Mouse (Mus musculus) MEL (cell line): Measurements from ENCODE around the gene C730034F03Rik. TPM values are rescaled to one million over a fixed set of nuclear protein-coding genes. Genes with fewer than 3 reads are reported as not detected.

Experiments used
- DNase-seq: peaks from one replicate; pipeline ENCODE4 v3.0.0; 2011; ENCODE audit warnings: low read depth, low spot score
- H3K27ac ChIP-seq: 2 replicates; pipeline ENCODE4 v1.5.1; 2012; ENCODE audit warnings: low read depth, mild to moderate bottlenecking, control low read depth, low read length, moderate library complexity; ENCODE audit not compliant: control insufficient read depth
- H3K27me3 ChIP-seq, 2 experiments: fragments of 150-350 bp in 1 of 2; sonication (generic) in 1 of 2; 2 replicates each; pipeline ENCODE4 v1.6.1; 2012; ENCODE audit warnings: low read length in 2 of 2, mild to moderate bottlenecking in 2 of 2, improper control_type of control experiment in 1 of 2, moderate library complexity in 1 of 2; ENCODE audit not compliant: insufficient read depth in 2 of 2, control insufficient read depth in 1 of 2
- H3K36me3 ChIP-seq, 2 experiments: 2 replicates each; pipeline ENCODE4 v1.6.1; 2012 to 2014; ENCODE audit warnings: low read length in 2 of 2, improper control_type of control experiment in 1 of 2, inconsistent platforms in 1 of 2, mild to moderate bottlenecking in 1 of 2; ENCODE audit not compliant: insufficient read depth in 2 of 2, control insufficient read depth in 1 of 2
- H3K4me1 ChIP-seq, 2 experiments: fragments of 150-350 bp in 1 of 2; sonication (generic) in 1 of 2; 2 replicates each; pipeline ENCODE4 v1.6.1; 2012; ENCODE audit warnings: low read length in 2 of 2, improper control_type of control experiment in 1 of 2, mild to moderate bottlenecking in 1 of 2; ENCODE audit not compliant: insufficient read depth in 2 of 2, control insufficient read depth in 1 of 2
- H3K4me3 ChIP-seq, 2 experiments: fragments of 150-350 bp in 1 of 2; sonication (generic) in 1 of 2; 2 replicates each; pipeline ENCODE4 v1.5.1; 2012; ENCODE audit warnings: low read depth in 2 of 2, low read length in 2 of 2, mild to moderate bottlenecking in 2 of 2, moderate library complexity in 2 of 2, control low read depth in 1 of 2, improper control_type of control experiment in 1 of 2; ENCODE audit not compliant: control insufficient read depth in 1 of 2, insufficient read depth in 1 of 2
- H3K79me2 ChIP-seq: 2 replicates; pipeline ENCODE4 v1.6.1; 2012; ENCODE audit warnings: mild to moderate bottlenecking, low read length, moderate library complexity; ENCODE audit not compliant: control insufficient read depth, poor library complexity, insufficient read depth
- H3K9ac ChIP-seq: 2 replicates; pipeline ENCODE4 v1.6.1; 2012; ENCODE audit warnings: low read depth, mild to moderate bottlenecking, control low read depth, low read length, moderate library complexity; ENCODE audit not compliant: control insufficient read depth, poor library complexity, severe bottlenecking
- H3K9me3 ChIP-seq: fragments of 150-350 bp; sonication (generic); replicated peaks from 2 replicates; pipeline ENCODE4 v1.6.1; 2012; ENCODE audit warnings: mild to moderate bottlenecking, low read length, improper control_type of control experiment, moderate library complexity; ENCODE audit not compliant: insufficient read depth
- BHLHE40 ChIP-seq: IDR thresholded peaks from 2 replicates; pipeline ENCODE4 v1.6.1; 2012; ENCODE audit warnings: low read depth, mild to moderate bottlenecking, inconsistent platforms, low read length, improper control_type of control experiment, borderline replicate concordance
- CHD1 ChIP-seq: IDR thresholded peaks from 2 replicates; pipeline ENCODE4 v1.6.1; 2012; ENCODE audit warnings: low read depth, mild to moderate bottlenecking, inconsistent platforms, low read length, improper control_type of control experiment
- CHD2 ChIP-seq: IDR thresholded peaks from 2 replicates; pipeline ENCODE4 v1.6.1; 2011; ENCODE audit warnings: low read length, improper control_type of control experiment
- EP300 ChIP-seq, 2 experiments: IDR thresholded peaks; 2 replicates each; pipeline ENCODE4 v1.6.1; 2011; ENCODE audit warnings: improper control_type of control experiment in 2 of 2, low read length in 2 of 2, low read depth in 1 of 2, mild to moderate bottlenecking in 1 of 2
- ETS1 ChIP-seq: IDR thresholded peaks from 2 replicates; pipeline ENCODE4 v1.6.1; 2012; ENCODE audit warnings: low read depth, mild to moderate bottlenecking, inconsistent platforms, low read length, improper control_type of control experiment, moderate library complexity
- HCFC1 ChIP-seq: IDR thresholded peaks from 2 replicates; pipeline ENCODE4 v1.6.1; 2012; ENCODE audit warnings: low read depth, mild to moderate bottlenecking, inconsistent platforms, low read length, improper control_type of control experiment, moderate library complexity
- JUND ChIP-seq: IDR thresholded peaks from 2 replicates; pipeline ENCODE4 v1.6.1; 2011; ENCODE audit warnings: low read depth, mild to moderate bottlenecking, improper control_type of control experiment, low read length
- KAT2A ChIP-seq: conservative IDR thresholded peaks from 2 replicates; pipeline ENCODE4 v1.6.1; 2012; ENCODE audit warnings: low read depth, low read length, improper control_type of control experiment, inconsistent platforms
- MAZ ChIP-seq: IDR thresholded peaks from 2 replicates; pipeline ENCODE4 v1.6.1; 2012; ENCODE audit warnings: low read depth, mild to moderate bottlenecking, inconsistent platforms, low read length, improper control_type of control experiment
- MYB ChIP-seq: IDR thresholded peaks from 2 replicates; pipeline ENCODE4 v1.6.1; 2011; ENCODE audit warnings: mild to moderate bottlenecking, low read depth, low read length, improper control_type of control experiment
- MYC ChIP-seq: IDR thresholded peaks from 2 replicates; pipeline ENCODE4 v1.6.1; 2011; ENCODE audit warnings: low read depth, mild to moderate bottlenecking, low read length, improper control_type of control experiment, moderate library complexity
- RAD21 ChIP-seq: IDR thresholded peaks from 2 replicates; pipeline ENCODE4 v1.6.1; 2011; ENCODE audit warnings: mild to moderate bottlenecking, low read depth, low read length, improper control_type of control experiment
- RCOR1 ChIP-seq: IDR thresholded peaks from 2 replicates; pipeline ENCODE4 v1.6.1; 2012; ENCODE audit warnings: low read depth, mild to moderate bottlenecking, inconsistent platforms, low read length, improper control_type of control experiment
- SMC3 ChIP-seq: IDR thresholded peaks from 2 replicates; pipeline ENCODE4 v1.6.1; 2011; ENCODE audit warnings: low read depth, low read length, improper control_type of control experiment
- UBTF ChIP-seq: IDR thresholded peaks from 2 replicates; pipeline ENCODE4 v1.6.1; 2012; ENCODE audit warnings: low read depth, mild to moderate bottlenecking, inconsistent platforms, low read length, improper control_type of control experiment, moderate library complexity, borderline replicate concordance; ENCODE audit not compliant: insufficient read depth
- USF1 ChIP-seq: IDR thresholded peaks from 2 replicates; pipeline ENCODE4 v1.6.1; 2014; ENCODE audit warnings: low read depth, mild to moderate bottlenecking, inconsistent platforms, low read length, improper control_type of control experiment, moderate library complexity
- USF2 ChIP-seq, 2 experiments: IDR thresholded peaks; 2 replicates each; pipeline ENCODE4 v1.6.1; 2011 to 2012; ENCODE audit warnings: improper control_type of control experiment in 2 of 2, low read length in 2 of 2, borderline replicate concordance in 1 of 2, inconsistent platforms in 1 of 2, low read depth in 1 of 2, mild to moderate bottlenecking in 1 of 2; ENCODE audit not compliant: insufficient read depth in 1 of 2
- ZC3H11A ChIP-seq: IDR thresholded peaks from 2 replicates; pipeline ENCODE4 v1.6.1; 2012; ENCODE audit warnings: low read depth, mild to moderate bottlenecking, inconsistent platforms, low read length, improper control_type of control experiment
- ZKSCAN1 ChIP-seq: IDR thresholded peaks from 2 replicates; pipeline ENCODE4 v1.6.1; 2012; ENCODE audit warnings: low read depth, mild to moderate bottlenecking, inconsistent platforms, low read length, improper control_type of control experiment, moderate library complexity
- polyA plus RNA-seq, 2 experiments: library from polyadenylated mRNA; stranded (reverse) in 1 of 2; unstranded in 1 of 2; fragments of >175 nt in 1 of 2; fragments of >200 nt in 1 of 2; gene quantifications; 2 replicates each; pipeline versions ENCODE4 v1.2.1 to v1.2.4; 2012; ENCODE audit warnings: low replicate concordance in 2 of 2, low read depth in 1 of 2; ENCODE audit not compliant: insufficient read length in 2 of 2, insufficient read depth in 1 of 2, missing spikeins in 1 of 2
- total RNA-seq: library from RNA; depleted of rRNA; stranded (reverse); fragments of 300-350 nt; gene quantifications from 2 replicates; pipeline ENCODE4 v1.2.3, GENCODE M21; 2012

Gene C730034F03Rik
- total and polyA plus RNA-seq, 3 experiments = 1.6 to 2.5 TPM; not detected in 1

DNA sequence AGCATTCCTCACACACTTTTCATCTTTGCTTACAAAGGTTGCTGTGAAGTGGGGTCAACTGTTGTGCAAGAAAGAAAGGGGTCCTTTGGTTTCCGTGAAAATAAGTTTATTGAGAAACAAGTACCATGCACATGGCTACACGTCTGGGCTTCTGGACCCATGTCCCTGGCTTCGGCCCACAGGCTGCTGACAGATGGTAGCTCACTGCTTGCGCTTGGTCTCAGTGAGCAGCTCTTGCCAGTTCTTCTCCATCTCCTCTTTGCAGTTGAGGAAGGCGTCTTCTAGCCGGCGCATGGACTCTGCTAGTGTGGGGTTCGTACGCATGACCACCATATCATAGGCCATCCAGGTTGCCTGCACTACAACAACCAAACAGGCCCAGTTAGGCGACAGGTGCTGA is 39.3 kb upstream of the C730034F03Rik start:
- DNase-seq = no peak
- TF ChIP-seq EP300 (IDR thresholded peaks at IDR 0.05; ENCODE audit: low read depth in 1 of 2, low read length in 2 of 2) = no peak
- TF ChIP-seq CHD2 = no peak
- TF ChIP-seq MAZ = no peak
- no peak for TF ChIP-seq MYB
- no peak for TF ChIP-seq UBTF
- no peak for TF ChIP-seq ZKSCAN1
- no peak for TF ChIP-seq CHD1
- TF ChIP-seq ETS1 = no peak
- TF ChIP-seq HCFC1 = no peak
- no peak for TF ChIP-seq RAD21
- TF ChIP-seq BHLHE40 = no peak
- TF ChIP-seq JUND = no peak
- no peak for TF ChIP-seq USF1
- no peak for TF ChIP-seq KAT2A
- TF ChIP-seq USF2 (IDR thresholded peaks at IDR 0.05; ENCODE audit: borderline replicate concordance in 1 of 2, insufficient read depth in 1 of 2, low read depth in 1 of 2, low read length in 2 of 2) = no peak
- no peak for TF ChIP-seq ZC3H11A
- no peak for TF ChIP-seq RCOR1
- no peak for TF ChIP-seq SMC3
- H3K4me3 ChIP-seq = no peak overlapping the region
- H3K9ac ChIP-seq = no peak overlapping the region
- H3K4me1 ChIP-seq = no peaks in the 10 kb centered on the region
- H3K27me3 ChIP-seq = peaks cover 5% of the 10 kb centered on the region in 2 experiments; a peak in 2 of 4 replicates
- H3K9me3 ChIP-seq = no peaks in the 10 kb centered on the region
- no peak overlapping the region for H3K27ac ChIP-seq
- H3K79me2 ChIP-seq = no peaks in the 10 kb centered on the region
- H3K36me3 ChIP-seq = no peaks in the 10 kb centered on the region

- no peak for TF ChIP-seq MYC
- no peak for TF ChIP-seq JUND
- TF ChIP-seq, all 39 proteins: peak for 0
- Histone ChIP-seq H3K4me1 (peaks cover 6 to 14% of the 10 kb centered on the region in 2 experiments), H3K79me2 (no peaks in the 10 kb centered on the region), H3K27me3 (peaks cover 0 to 5% of the 10 kb centered on the region in 2 experiments; a peak in 1 of 4 replicates), H3K27ac (no peak overlapping the region), H3K36me3 (peaks cover 0 to 6% of the 10 kb centered on the region in 2 experiments; a peak in 2 of 4 replicates), H3K9me3 (no peaks in the 10 kb centered on the region), H3K4me3 (no peak overlapping the region), H3K9ac (no peak overlapping the region)
- no peak for DNase-seq
Measured at GRCm38 (mm10) chr15:89396883-89397282, 32.5 kb upstream of the C730034F03Rik start.
